Mouse (Mus musculus): ENCODE measurements around the gene Fam234b. TPM values are rescaled to one million over a fixed set of nuclear protein-coding genes. Genes with fewer than 3 reads are reported as not detected.

Gene Fam234b
- polyA plus RNA-seq, 1 experiment from 2014 or later, result 18.7 TPM

DNA sequence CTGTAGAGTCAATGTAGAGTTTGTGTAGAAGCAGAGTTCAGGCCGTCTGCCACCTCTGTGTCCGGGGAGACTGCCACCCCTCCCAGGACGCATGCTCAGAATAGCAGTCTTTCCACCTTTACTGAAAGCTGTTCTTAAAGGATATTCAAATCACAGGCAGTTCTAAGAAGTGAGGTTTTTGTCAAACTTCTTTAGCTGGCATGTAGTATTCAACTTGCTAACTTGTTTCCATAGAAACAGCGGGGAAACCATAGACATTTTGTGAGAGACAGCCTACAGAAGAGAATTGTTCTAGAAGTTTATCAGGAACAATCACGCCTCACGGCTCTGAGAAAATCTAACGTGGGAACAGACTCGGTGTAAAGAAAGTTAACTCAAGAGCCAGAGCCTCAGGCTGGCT lies 9.1 kb downstream of the Fam234b start:
- Histone ChIP-seq H3K36me3 (no peaks in the 10 kb centered on the region), H3K27ac (no peak overlapping the region), H3K9me3 (replicated peaks) (no peaks in the 10 kb centered on the region), H3K4me3 (no peak overlapping the region), H3K4me1 (no peaks in the 10 kb centered on the region), H3K27me3 (ENCODE audit: low read depth, poor library complexity, severe bottlenecking) (no peaks in the 10 kb centered on the region)
- 94% methylated on average over 8 of the region's 8 CpGs for WGBS
- no peak for DNase-seq (ENCODE audit: low spot score)

- peaks cover 4% of the 10 kb centered on the region; the same call in 1 of the 2 replicates for H3K36me3 ChIP-seq
- no peak for DNase-seq (ENCODE audit: low spot score)
- no peaks in the 10 kb centered on the region for H3K27me3 ChIP-seq (ENCODE audit: low read depth, poor library complexity, severe bottlenecking)
Observed at GRCm38 (mm10) chr6:135211169-135211568, 13.4 kb downstream of the Fam234b start.

GRCm38 (mm10) chr6:135212666-135213065 lies 14.9 kb downstream of the Fam234b start:
- no peak overlapping the region for H3K4me3 ChIP-seq
- H3K27me3 ChIP-seq (ENCODE audit: low read depth, poor library complexity, severe bottlenecking), result no peaks in the 10 kb centered on the region
- WGBS, result 98% methylated on average over 2 of the region's 2 CpGs
- H3K4me1 ChIP-seq, result no peaks in the 10 kb centered on the region
- no peaks in the 10 kb centered on the region for H3K9me3 ChIP-seq (replicated peaks)
- DNase-seq (ENCODE audit: low spot score), result no peak
- H3K36me3 ChIP-seq, result peaks cover 6% of the 10 kb centered on the region; the same call in 1 of the 2 replicates
- H3K27ac ChIP-seq, result no peak overlapping the region

More at GRCm38 (mm10) chr6:135211169-135211568, 13.4 kb downstream of the Fam234b start:
- Histone ChIP-seq H3K4me3 (no peak overlapping the region), H3K27ac (no peak overlapping the region), H3K9me3 (replicated peaks) (no peaks in the 10 kb centered on the region), H3K4me1 (no peaks in the 10 kb centered on the region)
- WGBS, result 85% methylated on average over 7 of the region's 7 CpGs

DNA sequence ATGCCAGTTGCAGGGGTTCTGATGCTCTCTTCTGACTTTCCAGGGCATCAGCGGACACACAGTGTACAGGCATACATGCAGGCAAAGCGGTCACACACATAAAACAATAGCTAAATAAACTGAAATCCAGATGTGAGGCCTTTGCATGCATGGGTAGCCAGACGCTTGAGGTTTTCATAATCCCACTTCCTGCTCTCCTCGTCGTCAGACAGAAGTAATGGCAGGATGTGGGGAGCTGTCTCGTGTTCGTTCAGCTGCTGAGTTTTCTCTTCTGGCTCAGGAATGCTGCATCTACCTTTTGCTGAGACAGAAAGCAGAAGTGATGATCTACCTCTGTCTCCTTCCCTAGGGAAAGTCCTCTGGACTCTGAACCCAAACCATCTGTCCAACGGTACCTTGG lies 20.6 kb downstream of the Fam234b start:
- Histone ChIP-seq H3K4me3 (no peak overlapping the region), H3K27me3 (ENCODE audit: low read depth, poor library complexity, severe bottlenecking) (no peaks in the 10 kb centered on the region), H3K4me1 (peaks cover 4% of the 10 kb centered on the region), H3K36me3 (peaks cover 6% of the 10 kb centered on the region; the same call in 1 of the 2 replicates), H3K27ac (no peak overlapping the region), H3K9me3 (replicated peaks) (no peaks in the 10 kb centered on the region)
- 75% methylated on average over 8 of the region's 8 CpGs for WGBS
- no peak for DNase-seq (ENCODE audit: low spot score)

GRCm38 (mm10) chr6:135219916-135220315 lies 22.1 kb downstream of the Fam234b start:
- Histone ChIP-seq H3K27me3 (ENCODE audit: low read depth, poor library complexity, severe bottlenecking) (no peaks in the 10 kb centered on the region), H3K27ac (no peak overlapping the region), H3K4me1 (peaks cover 4% of the 10 kb centered on the region), H3K9me3 (replicated peaks) (no peaks in the 10 kb centered on the region), H3K4me3 (no peak overlapping the region), H3K36me3 (0 out of 2 replicates have a peak, but pooled peaks cover 2% of the 10 kb centered on the region)
- no peak for DNase-seq (ENCODE audit: low spot score)
- 93% methylated on average over 5 of the region's 5 CpGs for WGBS

GRCm38 (mm10) chr6:135223786-135224416 lies 26.1 kb downstream of the Fam234b start:
- DNase-seq (ENCODE audit: low spot score), result no peak
- H3K27ac ChIP-seq, result no peak overlapping the region
- H3K36me3 ChIP-seq, result peaks cover 6% of the 10 kb centered on the region; the same call in 1 of the 2 replicates
- H3K9me3 ChIP-seq (replicated peaks), result no peaks in the 10 kb centered on the region
- peaks cover 3% of the 10 kb centered on the region; the same call in 1 of the 2 replicates for H3K4me1 ChIP-seq
- H3K4me3 ChIP-seq, result no peak overlapping the region
- WGBS, result 88% methylated on average over 6 of the region's 6 CpGs
- H3K27me3 ChIP-seq (ENCODE audit: low read depth, poor library complexity, severe bottlenecking), result no peaks in the 10 kb centered on the region

GRCm38 (mm10) chr6:135228465-135228941 lies 30.7 kb downstream of the Fam234b start:
- WGBS, result 72% methylated on average over 10 of the region's 10 CpGs
- Histone ChIP-seq H3K4me1 (peaks cover 3% of the 10 kb centered on the region; the same call in 1 of the 2 replicates), H3K9me3 (replicated peaks) (no peaks in the 10 kb centered on the region), H3K4me3 (no peak overlapping the region), H3K27me3 (ENCODE audit: low read depth, poor library complexity, severe bottlenecking) (no peaks in the 10 kb centered on the region), H3K36me3 (peaks cover 12% of the 10 kb centered on the region; the same call in 1 of the 2 replicates), H3K27ac (0 out of 2 replicates have a peak overlapping the region, but pooled peaks have one; percentile 30)
- no peak for DNase-seq (ENCODE audit: low spot score)

GRCm38 (mm10) chr6:135230586-135230985 lies 32.8 kb downstream of the Fam234b start:
- 91% methylated on average over 6 of the region's 6 CpGs for WGBS
- H3K27ac ChIP-seq, result no peak overlapping the region
- H3K4me3 ChIP-seq, result no peak overlapping the region
- peaks cover 15% of the 10 kb centered on the region; the same call in 1 of the 2 replicates for H3K36me3 ChIP-seq
- peaks cover 3% of the 10 kb centered on the region; the same call in 1 of the 2 replicates for H3K4me1 ChIP-seq
- no peaks in the 10 kb centered on the region for H3K27me3 ChIP-seq (ENCODE audit: low read depth, poor library complexity, severe bottlenecking)
- DNase-seq (ENCODE audit: low spot score), result no peak
- no peaks in the 10 kb centered on the region for H3K9me3 ChIP-seq (replicated peaks)

GRCm38 (mm10) chr6:135232443-135233182 lies 34.8 kb downstream of the Fam234b start:
- Histone ChIP-seq H3K9me3 (replicated peaks) (no peaks in the 10 kb centered on the region), H3K27me3 (ENCODE audit: low read depth, poor library complexity, severe bottlenecking) (no peaks in the 10 kb centered on the region), H3K36me3 (peaks cover 11% of the 10 kb centered on the region; the same call in 1 of the 2 replicates), H3K4me1 (0 out of 2 replicates have a peak, but pooled peaks cover 3% of the 10 kb centered on the region), H3K4me3 (no peak overlapping the region), H3K27ac (no peak overlapping the region)
- no peak for DNase-seq (ENCODE audit: low spot score)
- 81% methylated on average over 12 of the region's 12 CpGs for WGBS

GRCm38 (mm10) chr6:135235742-135236141 lies 38.0 kb downstream of the Fam234b start:
- Histone ChIP-seq H3K4me3 (no peak overlapping the region), H3K9me3 (replicated peaks) (no peaks in the 10 kb centered on the region), H3K27ac (no peak overlapping the region), H3K4me1 (peaks cover 6% of the 10 kb centered on the region; the same call in 1 of the 2 replicates), H3K27me3 (ENCODE audit: low read depth, poor library complexity, severe bottlenecking) (no peaks in the 10 kb centered on the region), H3K36me3 (peaks cover 11% of the 10 kb centered on the region; the same call in 1 of the 2 replicates)
- no peak for DNase-seq (ENCODE audit: low spot score)
- WGBS, result 90% methylated on average over 3 of the region's 3 CpGs

- DNase-seq (ENCODE audit: low spot score), result no peak
- H3K9me3 ChIP-seq (replicated peaks), result no peaks in the 10 kb centered on the region
- peaks cover 13% of the 10 kb centered on the region for H3K4me1 ChIP-seq
- H3K27ac ChIP-seq, result no peak overlapping the region
- H3K27me3 ChIP-seq (ENCODE audit: low read depth, poor library complexity, severe bottlenecking), result no peaks in the 10 kb centered on the region
- no peak overlapping the region for H3K4me3 ChIP-seq
- H3K36me3 ChIP-seq, result peaks cover 11% of the 10 kb centered on the region; the same call in 1 of the 2 replicates
- WGBS, result 80% methylated on average over 3 of the region's 3 CpGs
Observed at GRCm38 (mm10) chr6:135236576-135236975, 38.8 kb downstream of the Fam234b start.

DNA sequence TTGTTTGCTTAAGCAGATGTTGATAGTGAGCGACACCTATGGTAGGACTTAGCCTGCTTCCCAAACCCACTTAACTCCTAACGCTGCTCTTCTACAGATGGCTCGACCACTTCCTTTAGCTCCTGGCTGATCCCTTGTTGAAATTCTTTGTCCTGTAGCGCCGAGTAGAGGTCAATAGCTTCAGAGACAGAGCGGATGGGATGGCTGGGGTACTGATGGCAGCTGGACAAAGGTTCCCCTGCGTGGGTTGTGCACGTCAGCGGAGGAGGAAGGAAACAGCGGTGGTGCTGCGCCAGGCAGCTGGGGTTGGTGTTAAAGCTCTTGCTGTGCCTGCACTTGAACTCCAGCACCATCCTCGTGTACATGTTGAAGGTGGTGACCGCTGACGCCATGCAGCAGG lies 39.5 kb downstream of the Fam234b start:
- H3K36me3 ChIP-seq, result peaks cover 11% of the 10 kb centered on the region; the same call in 1 of the 2 replicates
- H3K27ac ChIP-seq, result no peak overlapping the region
- H3K4me3 ChIP-seq, result no peak overlapping the region
- peaks cover 20% of the 10 kb centered on the region for H3K4me1 ChIP-seq
- no peaks in the 10 kb centered on the region for H3K9me3 ChIP-seq (replicated peaks)
- WGBS, result 81% methylated on average over 14 of the region's 14 CpGs
- no peaks in the 10 kb centered on the region for H3K27me3 ChIP-seq (ENCODE audit: low read depth, poor library complexity, severe bottlenecking)
- no peak for DNase-seq (ENCODE audit: low spot score)

- no peak for DNase-seq (ENCODE audit: low spot score)
- Histone ChIP-seq H3K4me1 (peaks cover 22% of the 10 kb centered on the region), H3K27me3 (ENCODE audit: low read depth, poor library complexity, severe bottlenecking) (no peaks in the 10 kb centered on the region), H3K36me3 (peaks cover 6% of the 10 kb centered on the region; the same call in 1 of the 2 replicates), H3K27ac (no peak overlapping the region), H3K9me3 (replicated peaks) (no peaks in the 10 kb centered on the region), H3K4me3 (no peak overlapping the region)
- 48% methylated on average over 4 of the region's 4 CpGs for WGBS
Observed at GRCm38 (mm10) chr6:135238211-135238610, 40.4 kb downstream of the Fam234b start.
